Mouse (Mus musculus) embryonic facial prominence, embryonic 12.5 days (tissue): ENCODE measurements around the gene Ccdc88c. TPM values are rescaled to one million over a fixed set of nuclear protein-coding genes. Genes with fewer than 3 reads are reported as not detected.
A peak's percentile ranks its signal among the peaks of the same experiment; 100 is the strongest.
"Not testable (repeated sequence)": the region's sequence is repeated elsewhere in the genome, so short reads cannot be mapped to it uniquely, and the experiment has no call there.

Experiments used
- ATAC-seq: fragments of 200-750 bp; cut with Nextera tagmentation; 2 replicates; pipeline ENCODE4 v1.8.0; 2017; ENCODE audit not compliant: insufficient number of reproducible peaks, insufficient read depth, low FRiP score, low TSS enrichment
- H3K27ac ChIP-seq: fragments of 300-500 bp; sonication (generic); 2 replicates; pipeline ENCODE4 v1.5.1; 2016; ENCODE audit warnings: mild to moderate bottlenecking
- H3K27me3 ChIP-seq: fragments of 300-500 bp; sonication (generic); 2 replicates; pipeline ENCODE4 v1.6.1; 2016; ENCODE audit warnings: mild to moderate bottlenecking, moderate library complexity
- H3K36me3 ChIP-seq: fragments of 300-500 bp; sonication (generic); 2 replicates; pipeline ENCODE4 v1.6.1; 2016; ENCODE audit warnings: mild to moderate bottlenecking
- H3K4me1 ChIP-seq: fragments of 300-500 bp; sonication (generic); 2 replicates; pipeline ENCODE4 v1.6.1; 2016
- H3K4me2 ChIP-seq: fragments of 300-500 bp; sonication (generic); replicated peaks from 2 replicates; pipeline ENCODE4 v1.6.1; 2016; ENCODE audit warnings: mild to moderate bottlenecking, moderate library complexity
- H3K4me3 ChIP-seq: fragments of 300-500 bp; sonication (generic); 2 replicates; pipeline ENCODE4 v1.5.1; 2016; ENCODE audit warnings: mild to moderate bottlenecking
- H3K9ac ChIP-seq: fragments of 300-500 bp; sonication (generic); 2 replicates; pipeline ENCODE4 v1.6.1; 2016; ENCODE audit warnings: mild to moderate bottlenecking, moderate library complexity
- H3K9me3 ChIP-seq: fragments of 300-500 bp; sonication (generic); 2 replicates; pipeline ENCODE4 v1.6.1; 2016; ENCODE audit warnings: mild to moderate bottlenecking, moderate library complexity
- WGBS: fragments of 180-500 bp; shearing (Covaris S2); methylation state at CpG from one replicate; pipeline ENCODE4 v1.1.7; 2016; 5-methylcytosine and 5-hydroxymethylcytosine counted together
- polyA plus RNA-seq: library from polyadenylated mRNA; unstranded; fragments of >200 nt; fragmentation: Nextera tagmentation; extraction: Ambion mirVana; gene quantifications from 2 replicates; pipeline ENCODE4 v1.2.1, GENCODE M21; 2016

Ccdc88c gene
- polyA plus RNA-seq, 1 experiment from 2014 or later = 6.7 TPM

- 0 out of 2 replicates have a peak, but pooled peaks cover 3% of the 10 kb centered on the region for H3K27me3 ChIP-seq
- 41% methylated on average over 4 of the region's 4 CpGs for WGBS
- H3K36me3 ChIP-seq = no peaks in the 10 kb centered on the region
- no peak overlapping the region for H3K4me3 ChIP-seq
- no peaks in the 10 kb centered on the region for H3K9me3 ChIP-seq
- H3K9ac ChIP-seq = no peak overlapping the region
- H3K4me1 ChIP-seq = peaks cover 31% of the 10 kb centered on the region
- H3K27ac ChIP-seq = peak overlapping the region; percentile 31; the same call in 1 of the 2 replicates
- no peak for ATAC-seq
- H3K4me2 ChIP-seq = no peak overlapping the region
These were observed 12.9 kb downstream of the Ccdc88c start for GRCm38 (mm10) chr12:101015926-101016325.

GRCm38 (mm10) chr12:101015165-101015560, 13.7 kb downstream of the Ccdc88c start:
- peaks cover 31% of the 10 kb centered on the region for H3K4me1 ChIP-seq
- no peak overlapping the region for H3K4me3 ChIP-seq
- H3K36me3 ChIP-seq = no peaks in the 10 kb centered on the region
- no peak overlapping the region for H3K27ac ChIP-seq
- no peaks in the 10 kb centered on the region for H3K9me3 ChIP-seq
- no peak for ATAC-seq
- H3K4me2 ChIP-seq = no peak overlapping the region
- H3K27me3 ChIP-seq = 0 out of 2 replicates have a peak, but pooled peaks cover 3% of the 10 kb centered on the region
- WGBS = 79% methylated on average over 11 of the region's 11 CpGs
- H3K9ac ChIP-seq = no peak overlapping the region

GRCm38 (mm10) chr12:101014549-101015164, 14.2 kb downstream of the Ccdc88c start:
- Histone ChIP-seq H3K4me3 (no peak overlapping the region), H3K9ac (no peak overlapping the region), H3K4me1 (peaks cover 31% of the 10 kb centered on the region), H3K36me3 (no peaks in the 10 kb centered on the region), H3K9me3 (no peaks in the 10 kb centered on the region), H3K27me3 (0 out of 2 replicates have a peak, but pooled peaks cover 3% of the 10 kb centered on the region), H3K27ac (0 out of 2 replicates have a peak overlapping the region, but pooled peaks have one; percentile 17), H3K4me2 (no peak overlapping the region)
- 57% methylated on average over 10 of the region's 10 CpGs for WGBS
- ATAC-seq = no peak

GRCm38 (mm10) chr12:101013668-101014067, 15.2 kb downstream of the Ccdc88c start:
- not testable (repeated sequence) for H3K9ac ChIP-seq, H3K27ac ChIP-seq, H3K9me3 ChIP-seq, H3K27me3 ChIP-seq, H3K36me3 ChIP-seq, H3K4me3 ChIP-seq, H3K4me2 ChIP-seq, ATAC-seq
- H3K4me1 ChIP-seq = peaks cover 31% of the 10 kb centered on the region
- WGBS = 91% methylated on average over 9 of the region's 9 CpGs

GRCm38 (mm10) chr12:101013078-101013665, 15.7 kb downstream of the Ccdc88c start:
- Histone ChIP-seq H3K27me3 (0 out of 2 replicates have a peak, but pooled peaks cover 3% of the 10 kb centered on the region), H3K4me3 (no peak overlapping the region), H3K36me3 (no peaks in the 10 kb centered on the region), H3K4me2 (no peak overlapping the region), H3K4me1 (peaks cover 31% of the 10 kb centered on the region), H3K27ac (no peak overlapping the region), H3K9ac (no peak overlapping the region), H3K9me3 (no peaks in the 10 kb centered on the region)
- 46% methylated on average over 8 of the region's 8 CpGs for WGBS
- no peak for ATAC-seq

GRCm38 (mm10) chr12:101012197-101013077, 16.4 kb downstream of the Ccdc88c start:
- Histone ChIP-seq H3K27me3 (0 out of 2 replicates have a peak, but pooled peaks cover 3% of the 10 kb centered on the region), H3K9me3 (no peaks in the 10 kb centered on the region), H3K36me3 (no peaks in the 10 kb centered on the region), H3K4me3 (no peak overlapping the region), H3K27ac (no peak overlapping the region), H3K4me1 (peaks cover 31% of the 10 kb centered on the region), H3K4me2 (no peak overlapping the region), H3K9ac (no peak overlapping the region)
- 27% methylated on average over 17 of the region's 17 CpGs for WGBS
- no peak for ATAC-seq

- 83% methylated on average over 7 of the region's 7 CpGs for WGBS
- Histone ChIP-seq H3K4me1 (peaks cover 29% of the 10 kb centered on the region), H3K27me3 (0 out of 2 replicates have a peak, but pooled peaks cover 3% of the 10 kb centered on the region), H3K9me3 (no peaks in the 10 kb centered on the region), H3K4me3 (no peak overlapping the region), H3K9ac (no peak overlapping the region), H3K27ac (no peak overlapping the region), H3K36me3 (no peaks in the 10 kb centered on the region), H3K4me2 (no peak overlapping the region)
- no peak for ATAC-seq
These were observed 17.8 kb downstream of the Ccdc88c start for GRCm38 (mm10) chr12:101011017-101011416.

- no peak overlapping the region for H3K27ac ChIP-seq
- H3K4me1 ChIP-seq = peaks cover 23% of the 10 kb centered on the region
- 50% methylated on average over 10 of the region's 10 CpGs for WGBS
- H3K36me3 ChIP-seq = no peaks in the 10 kb centered on the region
- 0 out of 2 replicates have a peak, but pooled peaks cover 3% of the 10 kb centered on the region for H3K27me3 ChIP-seq
- H3K9me3 ChIP-seq = no peaks in the 10 kb centered on the region
- H3K4me3 ChIP-seq = no peak overlapping the region
- H3K9ac ChIP-seq = no peak overlapping the region
- H3K4me2 ChIP-seq = no peak overlapping the region
- no peak for ATAC-seq
These were observed 18.5 kb downstream of the Ccdc88c start for GRCm38 (mm10) chr12:101010148-101010920.

- Histone ChIP-seq H3K4me1 (peaks cover 15% of the 10 kb centered on the region), H3K9me3 (no peaks in the 10 kb centered on the region), H3K27ac (no peak overlapping the region), H3K4me2 (no peak overlapping the region), H3K9ac (no peak overlapping the region), H3K27me3 (0 out of 2 replicates have a peak, but pooled peaks cover 3% of the 10 kb centered on the region), H3K4me3 (no peak overlapping the region), H3K36me3 (no peaks in the 10 kb centered on the region)
- 87% methylated on average over 4 of the region's 4 CpGs for WGBS
- ATAC-seq = no peak
These were observed 19.6 kb downstream of the Ccdc88c start for GRCm38 (mm10) chr12:101009225-101009624.

- Histone ChIP-seq H3K9ac (no peak overlapping the region), H3K27ac (no peak overlapping the region), H3K9me3 (no peaks in the 10 kb centered on the region), H3K4me1 (peaks cover 15% of the 10 kb centered on the region), H3K4me3 (no peak overlapping the region), H3K27me3 (0 out of 2 replicates have a peak, but pooled peaks cover 3% of the 10 kb centered on the region), H3K4me2 (no peak overlapping the region), H3K36me3 (no peaks in the 10 kb centered on the region)
- 34% methylated on average over 4 of the region's 4 CpGs for WGBS
- no peak for ATAC-seq
These were observed 20.2 kb downstream of the Ccdc88c start for GRCm38 (mm10) chr12:101008648-101009047.

GRCm38 (mm10) chr12:101007968-101008481, 20.8 kb downstream of the Ccdc88c start:
- 29% methylated on average over 10 of the region's 10 CpGs for WGBS
- H3K27me3 ChIP-seq = 0 out of 2 replicates have a peak, but pooled peaks cover 3% of the 10 kb centered on the region

More at GRCm38 (mm10) chr12:101007968-101008481, 20.8 kb downstream of the Ccdc88c start:
- no peak overlapping the region for H3K4me2 ChIP-seq
- H3K4me3 ChIP-seq = no peak overlapping the region
- H3K9me3 ChIP-seq = no peaks in the 10 kb centered on the region
- H3K9ac ChIP-seq = no peak overlapping the region
- no peak for ATAC-seq
- H3K36me3 ChIP-seq = no peaks in the 10 kb centered on the region
- H3K4me1 ChIP-seq = peaks cover 15% of the 10 kb centered on the region
- H3K27ac ChIP-seq = no peak overlapping the region
